11 mouse cellular contexts compared by ENCODE assay signal in the genomic region with DNA sequence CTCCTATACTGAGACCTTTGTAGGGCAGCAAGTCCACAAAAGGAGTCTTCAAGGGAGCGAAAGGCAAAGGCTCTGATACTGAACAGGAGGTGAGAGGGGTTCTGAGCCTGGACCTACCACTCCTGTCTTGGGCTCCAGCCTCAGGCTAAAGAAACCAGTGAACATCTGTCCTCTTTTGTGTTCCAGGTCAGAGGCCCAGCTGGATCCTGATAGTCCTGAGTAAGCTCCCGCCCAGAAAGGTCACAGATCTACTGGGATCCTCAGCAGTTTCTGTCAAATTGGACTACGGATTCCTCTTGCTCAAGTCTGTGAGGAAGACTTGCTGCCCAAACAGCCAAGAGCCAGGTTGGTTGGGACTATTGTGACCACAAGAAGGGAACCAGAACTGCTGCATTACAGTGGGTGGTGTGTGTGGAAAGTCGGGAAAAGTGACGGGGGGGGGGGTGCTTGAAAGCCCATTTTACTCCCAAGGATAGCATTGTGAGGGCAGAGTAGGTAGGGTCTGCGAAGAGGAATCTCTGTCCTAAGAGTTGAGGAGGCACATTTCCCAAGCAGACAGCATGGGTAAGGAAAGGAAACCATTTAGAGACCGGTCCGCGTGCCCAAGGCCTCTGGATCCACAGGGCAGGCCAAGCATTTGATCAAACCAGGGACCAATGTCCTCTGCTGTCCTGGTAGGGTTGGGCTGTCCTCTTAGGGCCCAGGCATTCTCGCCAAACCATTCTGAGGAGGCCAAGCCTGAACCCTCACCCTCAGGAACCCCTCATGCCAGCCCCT. TPM values are rescaled to one million over a fixed set of nuclear protein-coding genes. Genes with fewer than 3 reads are reported as not detected.
DNase-seq lines count a peak whose midpoint lies in the region; ATAC-seq lines count a peak whose summit lies in the region.
"Had no signal": no experiment of that assay in that cellular context is flagged by ENCODE, and none has a peak within 500 bp of the region (broad histone marks: within the 10 kb centered on the region; RNA-seq: fewer than 3 reads in every experiment).

No protein-coding gene starts in this region.

- H3K4me2 ChIP-seq in liver, embryonic 11.5 days: no peak overlapping the region; the same call in 1 of the 2 replicates
- peak overlapping the region; percentile 62 for H3K4me2 ChIP-seq in forebrain, embryonic 12.5 days
- peak overlapping the region; percentile 62; the same call in 1 of the 2 replicates for H3K4me2 ChIP-seq in intestine, embryonic 16.5 days (ENCODE audit: low read depth, low read length)
- H3K4me2 ChIP-seq in neural tube, embryonic 12.5 days (replicated peaks): peak overlapping the region; percentile 68

- no peaks in the 10 kb centered on the region for H3K36me3 ChIP-seq in liver, embryonic 11.5 days (ENCODE audit: control insufficient read depth, insufficient read depth, low read length)
- no peaks in the 10 kb centered on the region for H3K36me3 ChIP-seq in forebrain, embryonic 12.5 days (replicated peaks)
- no peaks in the 10 kb centered on the region for H3K36me3 ChIP-seq in intestine, embryonic 16.5 days (ENCODE audit: control insufficient read depth, insufficient read depth, low read length)
- H3K36me3 ChIP-seq in neural tube, embryonic 12.5 days: no peaks in the 10 kb centered on the region

- WGBS in liver, embryonic 11.5 days: 17% methylated on average over 10 of the region's 10 CpGs
- WGBS in forebrain, embryonic 12.5 days: 9% methylated on average over 10 of the region's 10 CpGs
- WGBS in intestine, embryonic 16.5 days: 21% methylated on average over 10 of the region's 10 CpGs
- WGBS in neural tube, embryonic 12.5 days: 15% methylated on average over 10 of the region's 10 CpGs

- DNase-seq in liver, embryonic 11.5 days (ENCODE audit: low spot score): no peak
- DNase-seq in liver: no peak
- DNase-seq in gastrocnemius, postnatal 4 days (ENCODE audit: low spot score in 2 of 2): no peak
- DNase-seq in adrenal gland, adult 18-20 months (ENCODE audit: low spot score in 2 of 2): no peak
- no peak for DNase-seq in embryo, embryonic 10.5 days (ENCODE audit: low spot score)
- DNase-seq: kidney, postnatal 10 days had no signal

- H3K4me1 ChIP-seq in liver, embryonic 11.5 days (replicated peaks; ENCODE audit: control insufficient read depth, insufficient read depth, low read length): no peaks in the 10 kb centered on the region; the same call in 1 of the 2 replicates
- H3K4me1 ChIP-seq in forebrain, embryonic 12.5 days: peaks cover 36% of the 10 kb centered on the region
- H3K4me1 ChIP-seq in intestine, embryonic 16.5 days (ENCODE audit: control insufficient read depth, insufficient read depth, low read length): no peaks in the 10 kb centered on the region; the same call in 1 of the 2 replicates
- H3K4me1 ChIP-seq in neural tube, embryonic 12.5 days: peaks cover 26% of the 10 kb centered on the region

- no peak for ATAC-seq in liver, embryonic 11.5 days (replicated peaks; ENCODE audit: low FRiP score)
- ATAC-seq in forebrain, embryonic 12.5 days (ENCODE audit: low FRiP score): no peak
- no peak for ATAC-seq in intestine, embryonic 16.5 days
- no peak for ATAC-seq in neural tube, embryonic 12.5 days (ENCODE audit: low FRiP score, low read depth)

- H3K9ac ChIP-seq in liver, embryonic 11.5 days (ENCODE audit: low read depth, low read length): no peak overlapping the region
- no peak overlapping the region for H3K9ac ChIP-seq in forebrain, embryonic 12.5 days
- no peak overlapping the region for H3K9ac ChIP-seq in intestine, embryonic 16.5 days (ENCODE audit: low read depth, low read length)
- no peak overlapping the region for H3K9ac ChIP-seq in neural tube, embryonic 12.5 days
- H3K9ac ChIP-seq: liver, embryonic 14.5 days had no signal

- peaks cover 77% of the 10 kb centered on the region for H3K27me3 ChIP-seq in liver, embryonic 11.5 days (replicated peaks; ENCODE audit: control insufficient read depth, insufficient read depth, low read length)
- H3K27me3 ChIP-seq in forebrain, embryonic 12.5 days: peaks cover 97% of the 10 kb centered on the region
- H3K27me3 ChIP-seq in intestine, embryonic 16.5 days (replicated peaks; ENCODE audit: control insufficient read depth, insufficient read depth, low read length): peaks cover 70% of the 10 kb centered on the region
- H3K27me3 ChIP-seq in neural tube, embryonic 12.5 days (replicated peaks): peaks cover 93% of the 10 kb centered on the region

- peak overlapping the region; percentile 36; the same call in 1 of the 2 replicates for H3K4me3 ChIP-seq in liver, embryonic 11.5 days (ENCODE audit: low read depth, low read length)
- peak overlapping the region; percentile 38 for H3K4me3 ChIP-seq in forebrain, embryonic 12.5 days (replicated peaks)
- H3K4me3 ChIP-seq in intestine, embryonic 16.5 days (ENCODE audit: low read length): peak overlapping the region; percentile 44
- H3K4me3 ChIP-seq in neural tube, embryonic 12.5 days: peak overlapping the region; percentile 38

- no peaks in the 10 kb centered on the region for H3K9me3 ChIP-seq in liver, embryonic 11.5 days (ENCODE audit: control insufficient read depth, low read length)
- no peaks in the 10 kb centered on the region for H3K9me3 ChIP-seq in forebrain, embryonic 12.5 days
- no peaks in the 10 kb centered on the region for H3K9me3 ChIP-seq in intestine, embryonic 16.5 days (ENCODE audit: control insufficient read depth, low read length)
- H3K9me3 ChIP-seq in neural tube, embryonic 12.5 days: no peaks in the 10 kb centered on the region

- no peak overlapping the region for H3K27ac ChIP-seq in liver, embryonic 11.5 days (ENCODE audit: low read depth, low read length)
- H3K27ac ChIP-seq in forebrain, embryonic 12.5 days: no peak overlapping the region
- no peak overlapping the region for H3K27ac ChIP-seq in intestine, embryonic 16.5 days (ENCODE audit: low read length)
- no peak overlapping the region for H3K27ac ChIP-seq in neural tube, embryonic 12.5 days
- H3K27ac ChIP-seq: liver, embryonic 14.5 days had no signal

RNA-seq across cellular contexts. Expression of a gene that starts 0.5 kb away (rescaled TPM):
- polyA plus RNA-seq in liver, embryonic 11.5 days (2014; fragmentation: Nextera tagmentation; extraction: Ambion mirVana): 0.17 TPM in 1 of 2 replicates, not detected in the other
- polyA plus RNA-seq in forebrain, embryonic 12.5 days (2016; fragmentation: Nextera tagmentation; extraction: Ambion mirVana): 0.53 and 1.0 TPM in 2 replicates
- 0.42 and 0.44 TPM in 2 replicates for polyA plus RNA-seq in intestine, embryonic 16.5 days (2015; fragmentation: Nextera tagmentation; extraction: Ambion mirVana)
- 2.8 TPM in 2 replicates for polyA plus RNA-seq in neural tube, embryonic 12.5 days (2016; fragmentation: Nextera tagmentation; extraction: Ambion mirVana)
- not detected for total RNA-seq in gastrocnemius, postnatal 4 days (2021)
- total RNA-seq in adrenal gland, adult 18-20 months (2021): not detected
- total RNA-seq: MEL had no signal
- polyA plus RNA-seq: liver, embryonic 14.5 days had no signal
